Mouse (Mus musculus) ovary, postnatal 36 days (tissue): Measurements from ENCODE around the gene Aqr.

ENCODE experiments used
- DNase-seq: peaks from one replicate; pipeline ENCODE4 v3.0.0; 2022; ENCODE audit warnings: low spot score, mixed read lengths

Aqr gene

DNA sequence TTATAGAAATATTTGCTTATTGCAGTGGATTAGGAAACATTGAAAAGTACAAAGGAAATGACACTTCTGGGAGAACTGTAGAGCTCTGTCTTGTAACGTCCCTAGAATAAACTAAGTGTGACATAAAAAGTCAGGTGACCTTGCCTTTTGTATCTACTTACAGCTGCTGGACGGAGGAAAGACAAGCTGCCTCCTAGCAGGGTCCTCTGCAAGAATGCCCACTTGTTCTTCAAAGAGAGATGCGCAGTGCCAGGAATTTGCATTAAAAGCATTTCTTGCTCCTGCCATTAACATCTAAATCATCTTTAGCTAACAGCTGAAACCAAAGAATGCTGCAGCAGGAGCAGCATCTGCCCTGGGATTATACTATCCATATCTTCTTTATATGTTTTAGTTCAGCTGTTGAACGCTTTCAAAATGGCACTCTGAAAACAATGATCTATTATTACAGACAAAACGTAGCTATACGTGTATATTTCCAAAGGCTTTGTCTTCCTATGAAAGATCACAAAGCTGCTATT lies 126.7 kb downstream of the Aqr start:
- DNase-seq = no peak

DNA sequence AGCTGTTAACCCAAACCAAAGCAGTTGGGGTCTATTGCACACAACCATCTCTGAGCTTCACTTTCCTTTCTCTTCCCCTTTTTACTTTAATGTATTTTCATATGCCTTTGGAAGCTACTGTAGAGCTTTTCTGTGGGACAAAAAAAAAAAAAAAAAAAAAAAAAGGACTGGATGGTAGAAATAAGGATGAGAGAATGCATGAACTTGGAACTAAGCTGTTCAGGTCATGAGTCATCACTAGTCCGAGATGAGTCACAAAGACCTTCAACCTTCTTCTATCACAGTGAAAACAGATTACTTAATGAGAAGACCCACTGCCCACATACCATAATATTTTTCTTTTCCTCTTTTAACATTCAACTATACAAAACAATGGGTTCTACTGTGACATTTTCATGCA lies 127.2 kb downstream of the Aqr start:
- no peak for DNase-seq

DNA sequence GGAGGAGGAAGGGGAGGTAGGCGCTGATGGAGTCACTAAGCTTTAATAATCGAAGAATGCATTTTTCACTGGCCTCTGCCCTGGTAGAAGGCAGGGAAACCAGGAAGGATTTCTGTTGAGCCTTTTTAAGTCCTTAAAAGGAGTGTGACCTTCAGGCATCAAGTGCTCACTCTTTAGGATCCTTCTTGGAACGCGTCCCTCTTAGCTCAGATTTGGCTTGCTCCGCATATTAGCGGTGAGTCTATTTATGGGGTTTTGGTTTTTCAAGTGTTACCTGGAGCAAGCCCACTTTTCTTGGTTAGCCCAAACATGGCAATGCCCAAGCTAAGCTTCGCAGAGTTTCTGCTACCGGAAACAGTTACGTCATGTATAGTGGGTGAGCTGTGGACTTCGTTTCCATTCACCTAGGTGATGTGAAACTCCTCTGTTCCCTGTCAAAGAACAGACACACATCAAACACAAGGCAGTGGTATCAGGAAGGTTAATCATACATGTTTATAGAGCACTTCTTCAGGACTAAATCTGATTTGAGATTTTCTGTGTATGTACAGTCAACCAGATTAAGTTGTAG lies 128.5 kb downstream of the Aqr start:
- DNase-seq = no peak

DNA sequence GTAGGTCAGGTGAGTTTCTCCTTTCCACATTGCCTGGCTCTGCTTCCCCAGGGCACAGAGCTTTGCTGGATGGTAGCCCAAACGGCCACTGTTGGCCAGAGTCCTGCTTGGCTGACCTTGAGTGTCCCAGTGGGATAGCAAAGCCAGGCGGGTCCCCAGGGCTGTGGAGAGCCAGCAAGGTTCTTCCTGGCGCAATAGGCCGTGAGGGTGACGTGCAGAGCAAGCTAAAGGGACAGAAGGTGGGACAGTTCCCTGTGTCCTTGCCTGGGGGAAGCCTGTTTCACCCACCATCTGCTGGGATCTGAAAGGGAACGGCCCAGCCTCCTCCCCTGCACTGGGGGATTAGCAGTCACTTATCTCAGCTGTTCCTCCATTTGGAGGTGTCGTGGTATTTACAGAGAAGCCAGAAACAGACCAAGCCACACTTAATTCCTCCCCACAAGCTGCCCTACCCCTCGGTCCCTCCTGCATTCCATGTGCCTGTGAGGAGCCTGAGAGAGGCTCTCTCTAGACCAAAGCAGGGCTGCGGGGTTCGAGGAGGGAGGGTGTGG lies 129.4 kb downstream of the Aqr start:
- DNase-seq = peak; percentile 69

DNA sequence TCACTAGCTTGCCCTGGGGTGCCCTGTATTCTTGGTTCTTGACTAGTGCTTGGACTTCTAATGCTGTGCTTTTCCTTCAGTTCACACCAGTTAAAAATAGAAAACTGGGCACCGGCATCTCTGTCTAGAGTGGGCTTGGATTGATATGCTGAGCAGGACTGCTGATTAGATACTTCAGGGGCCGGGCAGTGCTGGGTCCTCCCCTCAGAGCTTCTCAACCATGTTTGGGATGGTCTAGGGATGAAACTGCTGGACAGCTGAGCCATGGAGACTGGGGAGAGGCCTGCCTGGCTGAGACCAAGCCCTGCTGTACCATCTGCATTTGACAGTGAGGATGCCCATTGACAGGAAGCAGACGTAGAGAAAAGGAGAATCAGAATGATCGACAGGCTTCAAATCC lies 132.7 kb downstream of the Aqr start:
- DNase-seq = no peak

DNA sequence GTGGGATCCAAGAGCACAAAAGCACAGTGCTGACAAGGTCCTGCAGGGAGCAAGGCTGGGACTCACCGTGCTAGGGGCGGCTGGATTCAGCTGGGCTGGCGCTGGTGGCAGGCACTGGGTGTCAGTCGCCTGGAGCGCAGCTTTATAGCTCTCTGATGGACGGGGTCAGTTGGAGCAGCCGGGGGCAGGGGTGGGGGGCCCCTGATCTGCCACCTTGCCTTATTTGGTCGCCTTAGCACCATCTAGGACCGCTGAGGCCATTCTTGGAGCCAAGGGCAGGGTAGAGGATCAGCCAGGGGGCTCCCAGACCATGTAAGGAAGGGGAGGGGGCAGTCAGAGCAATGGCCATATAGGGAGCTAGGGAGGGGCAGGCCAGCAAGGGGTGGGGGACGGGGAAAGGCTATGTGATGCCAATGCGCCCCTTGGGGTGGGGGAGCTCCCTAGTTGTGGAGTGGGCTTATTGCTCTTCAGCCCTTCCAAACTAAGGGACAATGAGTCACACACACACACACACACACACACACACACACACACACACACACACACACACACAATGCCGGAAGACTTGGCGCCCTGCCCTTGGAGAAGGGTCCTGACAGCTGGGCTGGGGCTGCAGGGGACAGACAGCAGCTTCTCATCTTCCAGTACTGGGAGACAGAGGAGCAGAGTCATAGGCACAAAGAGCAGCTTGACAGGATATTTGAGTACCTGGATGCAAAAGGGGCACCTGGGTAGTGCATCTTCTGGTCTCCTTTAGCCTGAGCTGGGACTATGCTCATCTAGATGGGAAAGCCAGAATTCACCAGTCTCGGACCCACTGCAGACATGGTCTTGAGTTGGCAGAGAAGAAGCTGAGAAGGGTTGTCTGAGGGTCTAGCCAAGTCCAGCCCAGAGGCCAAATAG lies 133.9 kb downstream of the Aqr start, which contains the start of gene Actc1:
Gene Actc1, minus strand, starts transcription at position 853 of the 903 bp plus-strand sequence.
- DNase-seq = no peak

DNA sequence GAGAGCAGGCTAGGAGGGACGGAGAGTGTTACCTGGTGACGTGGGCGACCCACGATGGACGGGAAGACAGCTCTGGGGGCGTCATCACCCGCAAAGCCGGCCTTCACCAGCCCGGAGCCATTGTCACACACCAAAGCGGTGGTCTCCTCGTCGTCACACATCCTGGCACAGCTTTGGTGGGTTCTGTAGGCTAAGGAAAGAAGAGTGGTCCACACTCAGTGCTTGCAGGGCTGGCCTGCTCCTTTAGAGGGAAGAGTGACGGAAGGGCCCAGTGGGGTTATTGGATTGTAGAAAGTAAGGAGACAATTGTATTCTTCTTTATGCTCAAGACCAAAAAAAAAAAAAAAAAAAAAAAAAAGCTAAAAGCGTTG lies 135.0 kb downstream of the Aqr start:
- no peak for DNase-seq
